Mouse (Mus musculus): Measurements from ENCODE around the gene Pgc.
A peak's percentile ranks its signal among the peaks of the same experiment; 100 is the strongest.

The Pgc gene

GRCm38 (mm10) chr17:47726566-47726965, at the start of gene Pgc:
Gene Pgc (plus strand): TSS chr17:47726842.
- DNase-seq (ENCODE audit: low spot score in 2 of 2) = no peak

GRCm38 (mm10) chr17:47678238-47678637, 48.4 kb upstream of the Pgc start:
- DNase-seq (ENCODE audit: low spot score in 2 of 2) = no peak

GRCm38 (mm10) chr17:47678702-47679101, 47.9 kb upstream of the Pgc start:
- no peak for DNase-seq (ENCODE audit: low spot score in 2 of 2)

- no peak for DNase-seq (ENCODE audit: low spot score in 2 of 2)
These were observed 43.8 kb upstream of the Pgc start for GRCm38 (mm10) chr17:47682836-47683235.

GRCm38 (mm10) chr17:47687409-47688343, 39.0 kb upstream of the Pgc start:
- DNase-seq (ENCODE audit: low spot score in 2 of 2) = peak; percentile 90 to 95

- no peak for DNase-seq (ENCODE audit: low spot score in 2 of 2)
These were observed 38.4 kb upstream of the Pgc start, which contains the start of gene Tomm6 for GRCm38 (mm10) chr17:47688344-47688607. Gene Tomm6 (minus strand): TSS chr17:47688386.

GRCm38 (mm10) chr17:47688608-47689575, 37.8 kb upstream of the Pgc start, which contains the start of gene Frs3:
Gene Frs3 (plus strand): TSS chr17:47689030.
- peak; percentile 72 to 78 for DNase-seq (ENCODE audit: low spot score in 2 of 2)

GRCm38 (mm10) chr17:47689894-47690293, 36.7 kb upstream of the Pgc start:
- no peak for DNase-seq (ENCODE audit: low spot score in 2 of 2)

- DNase-seq (ENCODE audit: low spot score in 2 of 2) = no peak
These were observed 35.0 kb upstream of the Pgc start for GRCm38 (mm10) chr17:47691650-47692049.

GRCm38 (mm10) chr17:47693671-47694441, 32.8 kb upstream of the Pgc start:
- DNase-seq (ENCODE audit: low spot score in 2 of 2) = no peak

- no peak for DNase-seq (ENCODE audit: low spot score in 2 of 2)
These were observed 32.4 kb upstream of the Pgc start, which contains the start of gene Gm21981 for GRCm38 (mm10) chr17:47694442-47694502. Gene Gm21981 (minus strand): TSS chr17:47694455.

- peak; percentile 96 to 98 for DNase-seq (ENCODE audit: low spot score in 2 of 2)
These were observed 31.9 kb upstream of the Pgc start, which contains the start of gene Prickle4 for GRCm38 (mm10) chr17:47694503-47695336. Gene Prickle4 (minus strand): TSS chr17:47694736.

GRCm38 (mm10) chr17:47695337-47695710, 31.3 kb upstream of the Pgc start:
- DNase-seq (ENCODE audit: low spot score in 2 of 2) = no peak

- DNase-seq (ENCODE audit: low spot score in 2 of 2) = no peak
These were observed 28.5 kb upstream of the Pgc start for GRCm38 (mm10) chr17:47698156-47698555.

- DNase-seq (ENCODE audit: low spot score in 2 of 2) = no peak
These were observed 27.6 kb upstream of the Pgc start for GRCm38 (mm10) chr17:47699055-47699454.

GRCm38 (mm10) chr17:47701793-47702192, 24.8 kb upstream of the Pgc start:
- DNase-seq (ENCODE audit: low spot score in 2 of 2) = no peak

- no peak for DNase-seq (ENCODE audit: low spot score in 2 of 2)
These were observed 23.9 kb upstream of the Pgc start for GRCm38 (mm10) chr17:47702548-47703345.

GRCm38 (mm10) chr17:47703556-47703955, 23.1 kb upstream of the Pgc start:
- DNase-seq (ENCODE audit: low spot score in 2 of 2) = no peak

GRCm38 (mm10) chr17:47704692-47705091, 21.9 kb upstream of the Pgc start:
- DNase-seq (ENCODE audit: low spot score in 2 of 2) = no peak

- no peak for DNase-seq (ENCODE audit: low spot score in 2 of 2)
These were observed 20.4 kb upstream of the Pgc start for GRCm38 (mm10) chr17:47706196-47706595.

Data from urinary bladder, postnatal 4 days (tissue).